Mouse (Mus musculus): ENCODE measurements around the gene Sox8.
A peak's percentile ranks its signal among the peaks of the same experiment; 100 is the strongest.

Sox8 gene

DNA sequence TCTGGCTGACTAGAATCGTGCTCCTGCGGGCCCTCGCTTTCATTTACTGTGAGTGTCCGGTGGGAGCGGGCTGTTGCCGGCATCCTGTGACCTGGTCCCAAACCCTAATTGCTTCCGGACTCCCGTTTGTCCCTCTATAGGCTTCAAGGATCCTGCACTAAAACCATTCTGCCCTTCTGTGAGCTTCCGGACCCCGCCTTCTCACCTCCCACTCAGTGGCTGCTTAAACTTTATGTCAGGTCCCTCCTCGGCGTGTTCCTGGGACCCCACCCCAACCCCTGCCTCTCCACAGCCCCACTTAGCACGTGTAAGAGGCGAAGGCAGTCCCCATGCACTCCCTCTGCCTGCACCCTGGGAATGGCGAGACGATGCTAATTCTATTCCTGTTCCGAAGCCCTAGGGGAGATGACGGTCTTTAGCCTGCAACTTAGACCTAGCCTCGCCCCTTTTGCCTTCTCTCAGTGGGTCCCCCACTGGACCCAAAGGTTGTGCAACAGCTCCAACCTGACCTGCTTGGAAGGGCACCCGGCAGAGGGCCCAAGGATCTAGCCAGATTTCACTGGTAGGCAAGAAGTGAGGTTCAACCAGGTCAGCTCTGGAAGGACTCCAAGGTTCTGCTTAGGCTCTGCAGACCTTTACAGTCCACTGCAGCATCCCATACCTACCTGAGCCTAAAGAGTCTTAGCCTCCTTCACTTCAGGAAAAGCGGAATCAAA lies 9.0 kb upstream of the Sox8 start:
- DNase-seq (ENCODE audit: low spot score), result no peak

DNA sequence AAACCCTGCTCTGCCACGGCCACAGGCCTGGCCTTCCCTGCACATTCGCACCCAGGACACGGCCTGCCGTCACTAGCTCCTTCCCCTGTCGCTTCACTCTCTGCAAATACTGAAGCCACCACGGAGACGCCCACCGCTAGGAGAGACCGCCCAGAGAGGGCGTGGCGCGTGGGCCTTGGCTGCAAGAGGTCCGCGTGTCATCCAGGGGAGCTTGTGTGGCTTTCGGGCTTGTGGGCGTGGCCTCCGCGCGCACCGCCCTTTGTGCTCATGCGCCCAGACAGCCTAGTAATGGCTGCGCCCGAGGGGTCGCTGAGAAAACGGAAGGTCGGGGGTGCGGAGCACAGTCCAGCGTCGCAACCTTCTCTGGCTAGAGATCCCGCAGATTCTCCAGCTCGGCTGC lies 8.4 kb upstream of the Sox8 start, which contains the start of gene Lmf1:
Gene Lmf1, plus strand, starts transcription at position 166 of the 400 bp plus-strand sequence.
- DNase-seq (ENCODE audit: low spot score), result peak; percentile 97

DNA sequence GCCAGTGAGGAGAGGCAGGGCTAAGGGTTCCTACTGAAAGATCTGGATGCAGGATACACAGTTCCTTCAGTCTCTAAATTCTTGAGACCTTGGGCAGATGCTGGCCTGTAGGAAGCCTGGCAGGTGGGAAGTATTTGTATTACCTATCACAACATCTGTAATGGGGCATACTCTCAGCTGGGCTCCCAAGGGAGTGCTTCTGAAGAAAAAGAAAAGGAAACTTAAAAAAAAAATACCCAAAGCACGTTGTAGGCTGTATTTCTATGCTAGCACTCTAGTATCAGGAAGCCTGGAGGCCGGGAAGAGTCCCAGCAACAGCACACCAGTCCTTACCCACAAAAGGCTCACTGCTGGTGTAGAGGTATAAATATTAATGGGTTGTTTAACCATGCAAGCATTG lies 7.2 kb upstream of the Sox8 start:
- DNase-seq (ENCODE audit: low spot score), result no peak

DNA sequence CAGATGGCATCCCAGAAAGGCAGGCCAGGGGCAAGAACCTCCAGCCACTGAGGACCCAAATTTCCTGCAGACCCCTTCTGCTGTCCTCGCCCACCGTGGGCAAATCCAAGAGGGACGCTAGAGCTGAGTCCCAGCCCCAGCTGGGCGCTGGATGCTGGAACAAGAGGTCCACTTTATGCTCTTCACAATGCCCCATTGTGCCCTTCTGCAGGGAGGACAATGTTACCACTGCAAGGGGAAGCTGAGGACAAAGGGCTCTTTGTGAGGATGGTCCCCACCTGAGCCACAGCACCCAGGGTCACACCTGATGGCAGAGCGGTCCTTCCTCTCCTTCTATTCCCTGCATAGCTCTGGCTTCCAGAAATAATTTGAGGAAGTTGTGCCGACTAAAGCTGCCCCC lies 6.8 kb upstream of the Sox8 start:
- no peak for DNase-seq (ENCODE audit: low spot score)

- DNase-seq (ENCODE audit: low spot score), result no peak
Measured at GRCm38 (mm10) chr17:25576034-25576433, 5.5 kb upstream of the Sox8 start.

- DNase-seq (ENCODE audit: low spot score), result no peak
Measured at GRCm38 (mm10) chr17:25575208-25575971, 4.9 kb upstream of the Sox8 start.

GRCm38 (mm10) chr17:25571453-25571820 lies 951 bp upstream of the Sox8 start:
- no peak for DNase-seq (ENCODE audit: low spot score)

DNA sequence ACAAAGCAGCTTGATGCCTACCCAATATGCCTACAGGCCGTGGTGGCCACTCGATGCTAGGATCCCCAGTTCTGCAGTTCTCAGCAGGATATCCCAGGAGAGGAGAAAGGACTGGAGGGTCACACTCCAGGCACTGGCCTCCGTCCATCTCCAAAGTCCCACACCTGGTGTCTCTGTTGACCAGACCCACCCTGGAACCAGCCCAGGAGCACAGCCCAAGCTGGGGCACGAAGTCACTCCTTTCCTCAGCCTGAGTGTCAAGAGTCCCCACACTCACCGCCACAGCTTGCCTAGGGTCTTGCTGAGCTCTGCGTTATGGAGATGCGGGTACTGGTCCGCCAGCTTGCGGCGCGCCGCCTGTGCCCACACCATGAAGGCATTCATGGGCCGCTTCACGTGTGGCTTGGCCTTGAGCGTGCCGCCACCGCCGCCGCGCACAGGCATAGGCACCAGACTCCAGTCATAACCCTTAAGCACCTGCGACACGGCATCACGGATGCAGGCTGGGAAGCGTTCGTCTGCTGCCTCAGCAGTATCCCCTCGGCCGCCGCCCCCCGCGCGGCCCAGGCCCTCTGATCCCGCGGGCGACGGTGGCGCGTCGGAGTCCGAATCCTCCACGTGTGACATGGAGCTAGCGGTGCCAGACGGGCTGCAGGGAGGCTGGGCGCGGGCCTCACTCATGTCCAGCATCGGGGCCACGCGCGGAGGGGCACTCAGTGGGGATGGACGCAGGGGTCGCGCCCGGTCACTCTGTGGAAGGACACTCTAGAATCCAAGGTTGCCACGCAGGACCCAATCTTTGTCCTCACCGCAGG lies 446 bp downstream of the Sox8 start:
- no peak for DNase-seq (ENCODE audit: low spot score)

- DNase-seq (ENCODE audit: low spot score), result no peak
Measured at GRCm38 (mm10) chr17:25568880-25569279, 1.6 kb downstream of the Sox8 start.

- no peak for DNase-seq (ENCODE audit: low spot score)
Measured at GRCm38 (mm10) chr17:25568206-25568605, 2.3 kb downstream of the Sox8 start.

DNA sequence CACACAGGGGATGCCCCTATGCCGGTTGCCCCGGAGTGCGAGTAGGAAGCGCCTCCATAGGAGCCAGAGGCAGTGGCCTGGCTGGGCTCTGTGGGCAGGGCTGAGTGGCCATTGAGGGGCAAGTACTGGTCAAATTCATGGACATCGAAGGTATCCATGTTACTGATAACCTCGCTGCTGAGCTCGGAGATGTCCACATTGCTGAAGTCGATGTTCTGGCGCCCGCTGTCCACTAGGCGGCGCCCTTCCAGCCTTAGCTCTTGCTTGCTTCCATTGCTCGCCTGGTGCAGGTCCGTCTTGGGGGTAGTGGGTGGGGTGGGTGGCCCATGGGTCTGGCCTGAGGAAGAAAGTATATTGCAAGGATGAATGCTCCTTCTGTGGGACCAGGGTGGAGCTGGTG lies 2.7 kb downstream of the Sox8 start:
- peak; percentile 89 for DNase-seq (ENCODE audit: low spot score)

- no peak for DNase-seq (ENCODE audit: low spot score)
Measured at GRCm38 (mm10) chr17:25567261-25567660, 3.2 kb downstream of the Sox8 start.

GRCm38 (mm10) chr17:25565860-25566600 lies 4.5 kb downstream of the Sox8 start:
- no peak for DNase-seq (ENCODE audit: low spot score)

GRCm38 (mm10) chr17:25565244-25565643 lies 5.2 kb downstream of the Sox8 start:
- no peak for DNase-seq (ENCODE audit: low spot score)

DNA sequence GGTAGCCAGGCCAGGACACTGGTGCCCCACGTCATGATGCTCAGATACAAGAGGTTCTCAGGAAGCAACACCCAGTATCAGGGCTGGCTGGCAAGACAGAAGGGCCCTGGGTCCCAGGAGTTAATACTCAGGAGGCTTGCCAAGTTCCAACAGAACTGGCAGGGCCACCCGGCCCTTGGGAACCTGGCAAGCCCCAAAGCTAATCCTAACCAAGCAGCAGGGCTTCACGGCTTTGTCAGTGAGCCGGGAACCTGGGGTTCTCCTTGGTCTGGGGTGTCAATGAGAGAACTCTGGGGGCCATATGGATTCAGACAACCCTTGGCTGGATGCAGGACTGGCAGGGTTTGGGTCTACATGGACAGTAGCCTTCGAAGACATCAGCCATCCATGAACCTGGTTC lies 6.0 kb downstream of the Sox8 start:
- DNase-seq (ENCODE audit: low spot score), result no peak

- peak; percentile 87 for DNase-seq (ENCODE audit: low spot score)
Measured at GRCm38 (mm10) chr17:25561223-25562028, 9.1 kb downstream of the Sox8 start.

DNA sequence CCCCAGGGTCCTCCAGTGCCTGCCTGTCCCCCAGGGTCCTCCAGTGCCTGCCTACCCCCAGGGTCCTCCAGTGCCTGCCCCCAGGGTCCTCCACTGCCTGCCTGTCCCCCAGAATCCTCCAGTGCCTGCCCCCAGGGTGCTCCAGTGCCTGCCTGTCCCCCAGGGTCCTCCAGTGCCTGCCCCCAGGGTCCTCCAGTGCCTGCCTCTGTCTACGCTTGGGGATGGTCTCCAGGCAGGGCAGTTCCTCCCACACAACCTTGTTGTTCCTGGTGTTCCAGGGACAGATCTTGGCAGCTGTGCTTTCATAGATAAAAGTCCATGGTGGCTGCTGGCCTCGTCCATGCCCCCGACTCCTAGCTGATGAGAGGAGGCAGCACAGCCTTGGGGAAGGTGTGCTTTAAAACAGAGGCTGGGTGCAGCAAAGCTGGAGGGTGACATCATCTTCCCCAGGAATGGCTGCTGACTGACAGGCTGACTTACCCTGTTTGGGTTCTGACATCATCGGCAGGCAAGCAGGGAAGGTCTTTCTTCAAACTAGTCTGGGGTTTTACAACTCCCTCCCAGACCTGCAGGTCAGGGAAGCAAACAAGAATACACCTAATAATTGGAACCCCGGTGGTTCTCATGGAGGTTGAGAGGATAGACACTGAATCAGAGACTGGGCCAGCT lies 9.8 kb downstream of the Sox8 start:
- no peak for DNase-seq (ENCODE audit: low spot score)

DNA sequence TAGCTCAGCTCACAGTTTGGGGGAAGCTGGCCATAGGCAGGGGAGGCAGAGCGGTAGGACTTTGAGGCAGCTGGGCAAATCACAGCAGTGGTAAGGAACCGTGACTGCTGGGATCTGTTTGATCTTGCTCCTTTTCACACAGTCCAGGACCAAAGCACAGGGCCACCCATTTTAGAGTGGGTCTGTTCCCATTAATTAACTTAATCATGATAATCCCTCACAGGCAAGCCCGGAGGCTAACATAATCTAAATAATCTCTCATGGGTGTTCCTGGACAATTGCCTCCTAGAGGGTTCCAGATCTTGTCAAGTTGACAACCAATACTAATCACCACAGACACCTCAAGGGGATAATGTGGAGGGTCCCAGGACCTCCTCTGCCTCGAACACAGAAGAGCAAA lies 10.9 kb downstream of the Sox8 start:
- DNase-seq (ENCODE audit: low spot score), result no peak

- peak; percentile 46 for DNase-seq (ENCODE audit: low spot score)
Measured at GRCm38 (mm10) chr17:25556630-25557354, 13.7 kb downstream of the Sox8 start.

Data from retina, embryonic 14.5 days (tissue).